Mouse (Mus musculus): ENCODE data around the gene Il18. TPM values are rescaled to one million over a fixed set of nuclear protein-coding genes. Genes with fewer than 3 reads are reported as not detected.

Gene Il18
- polyA plus RNA-seq, 1 experiment, result 0.81 TPM

DNA sequence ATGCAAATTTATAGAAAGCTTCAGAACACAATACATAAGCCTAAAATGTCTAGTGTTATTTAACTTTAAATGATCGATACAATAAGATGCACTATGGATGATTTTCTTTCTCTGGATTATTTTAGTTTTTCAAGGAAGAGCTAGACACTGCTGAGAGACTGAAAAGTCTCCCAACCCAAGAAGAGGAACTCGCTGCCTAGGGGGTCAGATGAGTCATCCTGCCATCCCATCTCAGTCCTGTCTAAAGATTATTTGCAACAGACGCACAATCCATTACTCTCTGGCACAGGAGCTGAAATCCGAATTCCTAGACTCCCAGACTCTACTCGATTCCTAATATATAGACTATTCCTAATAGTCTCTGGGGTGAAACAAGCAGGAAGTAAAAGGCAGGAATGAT, 2.4 kb upstream of the Il18 start:
- Histone ChIP-seq H3K79me2 (ENCODE audit: control insufficient read depth, insufficient read depth) (no peaks in the 10 kb centered on the region), H3ac (ENCODE audit: control insufficient read depth, insufficient read length, low read depth) (no peak overlapping the region), H3K27me3 (ENCODE audit: control insufficient read depth, insufficient read depth, insufficient read length) (no peaks in the 10 kb centered on the region), H3K79me3 (ENCODE audit: low read depth) (no peaks in the 10 kb centered on the region), H3K36me3 (ENCODE audit: control insufficient read depth, insufficient read depth) (no peaks in the 10 kb centered on the region), H3K4me3 (ENCODE audit: insufficient read depth, poor library complexity, severe bottlenecking) (no peak overlapping the region)
- no peak for TF ChIP-seq MYOG (IDR thresholded peaks at IDR 0.05; ENCODE audit: control insufficient read depth, extremely low read depth, insufficient read length)

DNA sequence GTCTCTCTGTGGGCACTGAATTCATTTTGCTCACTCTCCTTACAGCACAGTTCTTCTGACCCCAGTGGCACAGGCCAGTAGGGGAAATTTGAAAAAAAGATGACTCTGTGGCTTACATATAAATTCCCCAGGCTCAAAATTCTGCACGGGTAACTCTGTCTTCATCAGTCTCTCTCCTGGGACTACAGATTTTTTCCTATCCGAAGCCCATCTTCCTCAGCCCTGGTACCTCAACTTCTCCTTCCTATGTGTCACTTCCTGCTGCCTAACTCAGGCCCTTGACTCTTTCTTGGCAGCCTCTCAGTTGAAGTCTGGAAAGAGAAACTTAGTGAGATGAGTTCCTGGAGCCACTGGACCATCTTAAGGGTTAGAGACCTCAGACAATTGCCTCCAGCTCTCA, 1.1 kb upstream of the Il18 start:
- Histone ChIP-seq H3K79me3 (ENCODE audit: low read depth) (no peaks in the 10 kb centered on the region), H3K36me3 (ENCODE audit: control insufficient read depth, insufficient read depth) (no peaks in the 10 kb centered on the region), H3K27me3 (ENCODE audit: control insufficient read depth, insufficient read depth, insufficient read length) (no peaks in the 10 kb centered on the region), H3K79me2 (ENCODE audit: control insufficient read depth, insufficient read depth) (no peaks in the 10 kb centered on the region), H3K4me3 (ENCODE audit: insufficient read depth, poor library complexity, severe bottlenecking) (no peak overlapping the region), H3ac (ENCODE audit: control insufficient read depth, insufficient read length, low read depth) (no peak overlapping the region)
- no peak for TF ChIP-seq FOSL1 (IDR thresholded peaks at IDR 0.05; ENCODE audit: insufficient read depth, low read length, poor library complexity, severe bottlenecking)

DNA sequence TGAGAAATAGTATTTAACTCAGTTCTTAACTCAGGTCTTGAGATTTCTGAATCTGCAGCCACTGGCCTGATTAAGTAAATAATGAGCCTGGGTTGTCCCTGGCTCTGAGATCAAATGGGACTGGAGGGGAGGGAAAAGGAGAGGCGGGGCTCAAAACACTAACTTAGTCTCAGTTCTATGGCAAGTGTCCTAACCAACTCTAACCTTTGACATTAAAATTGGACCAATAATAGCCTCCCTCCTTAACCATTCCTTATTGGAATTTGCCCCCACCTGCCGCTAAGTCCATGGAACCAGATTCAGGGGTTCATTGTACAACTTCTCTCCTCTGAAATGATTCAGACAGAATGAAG, 443 bp downstream of the Il18 start, which contains the start of gene Bco2:
Gene Bco2, minus strand, starts transcription at position 88 of the 353 bp plus-strand sequence.
- no peaks in the 10 kb centered on the region for H3K36me3 ChIP-seq (ENCODE audit: control insufficient read depth, insufficient read depth)
- TF ChIP-seq MYOG (IDR thresholded peaks at IDR 0.05; ENCODE audit: control insufficient read depth, extremely low read depth, insufficient read length), result no peak
- TF ChIP-seq FOSL1 (IDR thresholded peaks at IDR 0.05; ENCODE audit: insufficient read depth, low read length, poor library complexity, severe bottlenecking), result no peak
- no peak for TF ChIP-seq USF1 (IDR thresholded peaks at IDR 0.05; ENCODE audit: low read depth)
- no peak for TF ChIP-seq MYOD1 (IDR thresholded peaks at IDR 0.05; ENCODE audit: control insufficient read depth, insufficient read length, low read depth)
- TF ChIP-seq CEBPB (IDR thresholded peaks at IDR 0.05; ENCODE audit: low read depth), result no peak
- TF ChIP-seq CTCF (IDR thresholded peaks at IDR 0.05; ENCODE audit: control insufficient read depth, insufficient read depth, insufficient read length), result no peak
- TF ChIP-seq MAX (IDR thresholded peaks at IDR 0.05), result no peak
- H3K79me2 ChIP-seq (ENCODE audit: control insufficient read depth, insufficient read depth), result no peaks in the 10 kb centered on the region
- H3K4me3 ChIP-seq (ENCODE audit: insufficient read depth, poor library complexity, severe bottlenecking), result no peak within 1 kb of the TSS
- no peaks in the 10 kb centered on the region for H3K27me3 ChIP-seq (ENCODE audit: control insufficient read depth, insufficient read depth, insufficient read length)
- no peak within 1 kb of the TSS for H3ac ChIP-seq (ENCODE audit: control insufficient read depth, insufficient read length, low read depth)
- no peaks in the 10 kb centered on the region for H3K79me3 ChIP-seq (ENCODE audit: low read depth)

DNA sequence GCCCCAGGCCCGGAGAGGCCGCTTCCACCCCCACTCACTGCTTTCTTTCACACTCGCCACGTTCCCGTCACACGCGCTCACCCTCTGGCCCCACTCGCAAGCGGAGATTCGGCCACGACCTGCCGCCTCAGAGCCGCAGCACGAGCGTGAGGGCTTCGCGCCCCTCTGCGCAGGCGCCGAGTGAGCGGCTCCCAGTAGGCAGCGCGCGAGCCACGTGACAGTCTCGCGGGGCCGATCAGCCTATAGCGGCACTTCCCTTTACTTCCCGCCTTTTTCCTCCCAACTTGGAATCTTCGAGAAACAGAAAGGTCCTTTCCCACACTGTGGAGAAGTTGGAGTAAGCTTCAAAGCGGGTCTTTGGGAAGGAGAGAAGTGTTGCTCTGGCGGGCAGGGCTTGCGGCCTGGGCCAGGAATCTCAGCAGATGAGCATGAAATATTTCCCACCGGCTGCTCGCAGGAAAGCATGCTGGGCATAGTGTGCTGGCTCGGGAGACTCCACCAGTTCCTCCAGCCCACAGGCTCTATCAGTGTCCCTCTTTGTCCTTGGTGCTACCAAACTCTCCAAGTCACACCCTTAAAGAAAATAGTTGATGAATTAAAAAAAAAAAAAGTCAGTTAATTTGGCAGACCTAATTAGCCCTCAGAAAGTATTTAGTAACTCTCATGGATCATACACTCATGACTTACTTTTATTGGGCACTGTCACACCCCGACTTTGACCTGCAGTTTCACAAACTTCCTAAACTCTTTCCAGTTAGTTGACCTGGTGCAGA, 6.7 kb downstream of the Il18 start, which contains the start of gene Tex12:
Gene Tex12, minus strand, starts transcription at position 181 of the 773 bp plus-strand sequence.
- Histone ChIP-seq H3K79me2 (ENCODE audit: control insufficient read depth, insufficient read depth) (no peaks in the 10 kb centered on the region), H3K27me3 (ENCODE audit: control insufficient read depth, insufficient read depth, insufficient read length) (no peaks in the 10 kb centered on the region), H3K79me3 (ENCODE audit: low read depth) (no peaks in the 10 kb centered on the region), H3K4me3 (ENCODE audit: insufficient read depth, poor library complexity, severe bottlenecking) (no peak within 1 kb of the TSS), H3ac (ENCODE audit: control insufficient read depth, insufficient read length, low read depth) (no peak within 1 kb of the TSS), H3K36me3 (ENCODE audit: control insufficient read depth, insufficient read depth) (no peaks in the 10 kb centered on the region)
- TF ChIP-seq MAX (IDR thresholded peaks at IDR 0.05) (no peak), MYOG (IDR thresholded peaks at IDR 0.05; ENCODE audit: control insufficient read depth, extremely low read depth, insufficient read length) (no peak), FOSL1 (IDR thresholded peaks at IDR 0.05; ENCODE audit: insufficient read depth, low read length, poor library complexity, severe bottlenecking) (no peak)

DNA sequence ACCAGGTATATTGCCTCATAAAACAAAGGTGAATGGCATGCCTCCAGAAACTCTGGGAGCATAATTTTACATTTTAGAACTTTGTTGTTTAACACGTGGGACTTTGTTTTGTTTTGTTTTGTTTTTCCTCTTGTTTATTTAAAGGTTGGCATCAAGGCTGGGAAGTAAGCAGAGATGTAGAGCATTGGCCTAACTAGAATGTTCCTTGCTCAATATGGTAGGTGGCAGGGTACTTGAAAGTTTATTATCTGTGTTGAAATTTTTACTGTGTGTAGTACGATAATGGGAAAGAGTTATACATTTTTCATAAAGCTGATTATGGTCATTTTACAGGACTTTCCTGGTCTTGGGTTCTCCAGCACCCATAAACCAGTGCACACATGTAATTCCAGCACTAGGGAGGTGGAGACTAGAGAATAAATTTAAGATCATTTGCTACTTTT, 7.3 kb downstream of the Il18 start:
- H3K79me2 ChIP-seq (ENCODE audit: control insufficient read depth, insufficient read depth), result no peaks in the 10 kb centered on the region
- no peak for TF ChIP-seq FOSL1 (IDR thresholded peaks at IDR 0.05; ENCODE audit: insufficient read depth, low read length, poor library complexity, severe bottlenecking)
- no peak for TF ChIP-seq MYOG (IDR thresholded peaks at IDR 0.05; ENCODE audit: control insufficient read depth, extremely low read depth, insufficient read length)
- no peak for TF ChIP-seq USF1 (IDR thresholded peaks at IDR 0.05; ENCODE audit: low read depth)
- no peak for TF ChIP-seq CTCF (IDR thresholded peaks at IDR 0.05; ENCODE audit: control insufficient read depth, insufficient read depth, insufficient read length)
- TF ChIP-seq MAX (IDR thresholded peaks at IDR 0.05), result no peak
- TF ChIP-seq MYOD1 (IDR thresholded peaks at IDR 0.05; ENCODE audit: control insufficient read depth, insufficient read length, low read depth), result no peak
- TF ChIP-seq CEBPB (IDR thresholded peaks at IDR 0.05; ENCODE audit: low read depth), result no peak
- no peaks in the 10 kb centered on the region for H3K79me3 ChIP-seq (ENCODE audit: low read depth)
- no peak overlapping the region for H3ac ChIP-seq (ENCODE audit: control insufficient read depth, insufficient read length, low read depth)
- H3K4me3 ChIP-seq (ENCODE audit: insufficient read depth, poor library complexity, severe bottlenecking), result no peak overlapping the region
- H3K36me3 ChIP-seq (ENCODE audit: control insufficient read depth, insufficient read depth), result no peaks in the 10 kb centered on the region
- H3K27me3 ChIP-seq (ENCODE audit: control insufficient read depth, insufficient read depth, insufficient read length), result no peaks in the 10 kb centered on the region

DNA sequence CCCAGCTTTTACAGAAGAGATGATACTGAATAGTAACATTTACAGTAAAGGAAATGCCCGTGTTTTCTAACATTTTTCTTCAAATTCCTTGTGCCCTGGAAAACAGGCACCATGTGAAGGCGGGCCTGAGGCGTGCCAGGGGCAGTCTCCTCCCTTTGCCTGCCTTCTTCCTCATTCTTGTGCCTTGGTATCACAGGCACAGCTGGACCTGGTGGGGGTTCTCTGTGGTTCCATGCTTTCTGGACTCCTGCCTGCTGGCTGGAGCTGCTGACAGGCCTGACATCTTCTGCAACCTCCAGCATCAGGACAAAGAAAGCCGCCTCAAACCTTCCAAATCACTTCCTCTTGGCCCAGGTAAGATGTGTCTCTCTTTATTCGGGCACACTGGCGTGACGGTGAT, 10.5 kb downstream of the Il18 start:
- Histone ChIP-seq H3K4me3 (ENCODE audit: insufficient read depth, poor library complexity, severe bottlenecking) (no peak overlapping the region), H3K79me2 (ENCODE audit: control insufficient read depth, insufficient read depth) (no peaks in the 10 kb centered on the region), H3K36me3 (ENCODE audit: control insufficient read depth, insufficient read depth) (no peaks in the 10 kb centered on the region), H3K79me3 (ENCODE audit: low read depth) (no peaks in the 10 kb centered on the region), H3ac (ENCODE audit: control insufficient read depth, insufficient read length, low read depth) (no peak overlapping the region), H3K27me3 (ENCODE audit: control insufficient read depth, insufficient read depth, insufficient read length) (no peaks in the 10 kb centered on the region)
- TF ChIP-seq CEBPB (IDR thresholded peaks at IDR 0.05; ENCODE audit: low read depth), result no peak
- TF ChIP-seq MYOD1 (IDR thresholded peaks at IDR 0.05; ENCODE audit: control insufficient read depth, insufficient read length, low read depth), result no peak
- TF ChIP-seq MYOG (IDR thresholded peaks at IDR 0.05; ENCODE audit: control insufficient read depth, extremely low read depth, insufficient read length), result no peak
- TF ChIP-seq CTCF (IDR thresholded peaks at IDR 0.05; ENCODE audit: control insufficient read depth, insufficient read depth, insufficient read length), result no peak
- TF ChIP-seq MAX (IDR thresholded peaks at IDR 0.05), result no peak
- TF ChIP-seq USF1 (IDR thresholded peaks at IDR 0.05; ENCODE audit: low read depth), result no peak
